ENCODE assay signal across 19 mouse cellular contexts in genomic region chr17:24654969-24655368, GRCm38 (mm10). TPM values are rescaled to one million over a fixed set of nuclear protein-coding genes. Genes with fewer than 3 reads are reported as not detected.
"Had no signal": no experiment of that assay in that cellular context is flagged by ENCODE, and none has a peak within 500 bp of the region (broad histone marks: within the 10 kb centered on the region; RNA-seq: fewer than 3 reads in every experiment).

No protein-coding gene starts in this region.

- H3K4me3 ChIP-seq: neural tube, embryonic 13.5 days; neural tube, embryonic 15.5 days; stomach, embryonic 15.5 days had no signal

- H3K9ac ChIP-seq: neural tube, embryonic 13.5 days; neural tube, embryonic 15.5 days; stomach, embryonic 15.5 days had no signal

- DNase-seq: retina, postnatal 1 day; right cerebral cortex, adult 18-20 months; right cerebral cortex, postnatal 14 days; right cerebral cortex, postnatal 25 days; right cerebral cortex, postnatal 4 days; spleen, adult 18-20 months; thymus, adult 18-20 months; thymus, adult 2 months; thymus, postnatal 14 days; thymus, postnatal 25 days; thymus, postnatal 36 days; thymus, postnatal 4 days had no signal

- H3K36me3 ChIP-seq: neural tube, embryonic 13.5 days; neural tube, embryonic 15.5 days; stomach, embryonic 15.5 days had no signal

- H3K27ac ChIP-seq: neural tube, embryonic 13.5 days; neural tube, embryonic 15.5 days; stomach, embryonic 15.5 days; stomach, postnatal 0 days had no signal

- H3K4me2 ChIP-seq: neural tube, embryonic 13.5 days; stomach, embryonic 15.5 days had no signal

- H3K9me3 ChIP-seq: neural tube, embryonic 13.5 days; neural tube, embryonic 15.5 days; stomach, embryonic 15.5 days had no signal

RNA-seq across cellular contexts. Expression of gene Npw, which starts 3.3 kb away (rescaled TPM):
- total RNA-seq: neutrophil, adult 5-6 weeks had no signal
- polyA plus RNA-seq: neural tube, embryonic 13.5 days; neural tube, embryonic 14.5 days; thymus, postnatal 0 days had no signal
